Mouse (Mus musculus) lung, postnatal 0 days (tissue): ENCODE data around the gene Ces1f.

ENCODE experiments used
- CTCF ChIP-seq: IDR thresholded peaks from 2 replicates; pipeline ENCODE4 v1.5.1; 2016; ENCODE audit warnings: antibody characterized with exemption, mild to moderate bottlenecking
- EP300 ChIP-seq: IDR thresholded peaks from 2 replicates; pipeline ENCODE4 v1.6.1; 2016; ENCODE audit warnings: antibody characterized with exemption, mild to moderate bottlenecking, control low read depth

- peak; percentile 55 for TF ChIP-seq CTCF
- TF ChIP-seq EP300: no peak
These were observed 61.7 kb downstream of the Ces1f start for GRCm38 (mm10) chr8:93217867-93218266.
